Mouse (Mus musculus): ENCODE measurements around the gene Pom121l2. TPM values are rescaled to one million over a fixed set of nuclear protein-coding genes. Genes with fewer than 3 reads are reported as not detected.

The Pom121l2 gene
- polyA plus RNA-seq, 1 experiment from 2014 or later: not detected

Small RNA genes lying within 50 kb of the gene (microRNA-seq; reads per million reads assigned to microRNA genes)
- gene Gm44390: not detected

Other genes with a start within 250 kb of the Pom121l2 start
- 2.2 and 2.3 TPM in 2 replicates for gene Hist1h4j, start 246.1 kb upstream of the Pom121l2 start, polyA plus RNA-seq (2014; fragmentation: Nextera tagmentation; extraction: Ambion mirVana)
- gene Hist1h4k, start 230.7 kb upstream of the Pom121l2 start, polyA plus RNA-seq (2014; fragmentation: Nextera tagmentation; extraction: Ambion mirVana): 7.2 and 10.8 TPM in 2 replicates
- 18.2 and 18.4 TPM in 2 replicates for gene Hist1h2ak, start 227.4 kb upstream of the Pom121l2 start, polyA plus RNA-seq (2014; fragmentation: Nextera tagmentation; extraction: Ambion mirVana)
- gene Hist1h2bn, start 227.1 kb upstream of the Pom121l2 start, polyA plus RNA-seq (2014; fragmentation: Nextera tagmentation; extraction: Ambion mirVana): 3.2 and 3.7 TPM in 2 replicates
- gene Hist1h1b, start 200.6 kb upstream of the Pom121l2 start, polyA plus RNA-seq (2014; fragmentation: Nextera tagmentation; extraction: Ambion mirVana): 16.0 and 16.8 TPM in 2 replicates
- 188 and 230 TPM in 2 replicates for gene Hist1h3i, start 197.8 kb upstream of the Pom121l2 start, polyA plus RNA-seq (2014; fragmentation: Nextera tagmentation; extraction: Ambion mirVana)
- gene Hist1h2an, start 194.0 kb upstream of the Pom121l2 start, polyA plus RNA-seq (2014; fragmentation: Nextera tagmentation; extraction: Ambion mirVana): 10.1 TPM in 1 of 2 replicates, not detected in the other
- gene Hist1h2bp, start 193.7 kb upstream of the Pom121l2 start, polyA plus RNA-seq (2014; fragmentation: Nextera tagmentation; extraction: Ambion mirVana): 0.74 and 1.8 TPM in 2 replicates
- gene Hist1h2bq, start 171.0 kb upstream of the Pom121l2 start, polyA plus RNA-seq (2014; fragmentation: Nextera tagmentation; extraction: Ambion mirVana): 19.9 and 23.4 TPM in 2 replicates
- gene Hist1h2ao, start 170.7 kb upstream of the Pom121l2 start, polyA plus RNA-seq (2014; fragmentation: Nextera tagmentation; extraction: Ambion mirVana): 4.0 TPM in 1 of 2 replicates, not detected in the other
- not detected in 2 replicates for gene Hist1h4m, start 169.4 kb upstream of the Pom121l2 start, polyA plus RNA-seq (2014; fragmentation: Nextera tagmentation; extraction: Ambion mirVana)
- gene Hist1h4n, start 149.0 kb upstream of the Pom121l2 start, polyA plus RNA-seq (2014; fragmentation: Nextera tagmentation; extraction: Ambion mirVana): 20.6 and 22.9 TPM in 2 replicates
- 4,338 and 4,830 TPM in 2 replicates for gene Hist1h2ap, start 147.7 kb upstream of the Pom121l2 start, polyA plus RNA-seq (2014; fragmentation: Nextera tagmentation; extraction: Ambion mirVana)
- 22.1 and 24.2 TPM in 2 replicates for gene Hist1h2br, start 147.5 kb upstream of the Pom121l2 start, polyA plus RNA-seq (2014; fragmentation: Nextera tagmentation; extraction: Ambion mirVana)
- gene Zfp184, start 36.1 kb upstream of the Pom121l2 start, polyA plus RNA-seq (2014; fragmentation: Nextera tagmentation; extraction: Ambion mirVana): 9.8 and 13.8 TPM in 2 replicates
- gene Prss16, start 28.5 kb downstream of the Pom121l2 start, polyA plus RNA-seq (2014; fragmentation: Nextera tagmentation; extraction: Ambion mirVana): 0.46 and 1.1 TPM in 2 replicates
- 11.8 and 19.7 TPM in 2 replicates for gene Hist1h2ah, start 54.4 kb downstream of the Pom121l2 start, polyA plus RNA-seq (2014; fragmentation: Nextera tagmentation; extraction: Ambion mirVana)
- 5.2 and 7.5 TPM in 2 replicates for gene Hist1h2bk, start 54.7 kb downstream of the Pom121l2 start, polyA plus RNA-seq (2014; fragmentation: Nextera tagmentation; extraction: Ambion mirVana)
- gene Hist1h4i, start 60.2 kb downstream of the Pom121l2 start, polyA plus RNA-seq (2014; fragmentation: Nextera tagmentation; extraction: Ambion mirVana): 18.9 and 19.6 TPM in 2 replicates
- gene Hist1h2ag, start 61.8 kb downstream of the Pom121l2 start, polyA plus RNA-seq (2014; fragmentation: Nextera tagmentation; extraction: Ambion mirVana): 47.9 and 67.6 TPM in 2 replicates
- gene Hist1h2bj, start 62.0 kb downstream of the Pom121l2 start, polyA plus RNA-seq (2014; fragmentation: Nextera tagmentation; extraction: Ambion mirVana): 10.2 and 14.0 TPM in 2 replicates
- gene Vmn1r188, start 103.2 kb downstream of the Pom121l2 start, polyA plus RNA-seq (2014; fragmentation: Nextera tagmentation; extraction: Ambion mirVana): not detected in 2 replicates
- not detected in 2 replicates for gene Vmn1r189, start 124.6 kb downstream of the Pom121l2 start, polyA plus RNA-seq (2014; fragmentation: Nextera tagmentation; extraction: Ambion mirVana)
- not detected in 2 replicates for gene Vmn1r191, start 202.8 kb downstream of the Pom121l2 start, polyA plus RNA-seq (2014; fragmentation: Nextera tagmentation; extraction: Ambion mirVana)
- not detected in 2 replicates for gene Vmn1r192, start 209.9 kb downstream of the Pom121l2 start, polyA plus RNA-seq (2014; fragmentation: Nextera tagmentation; extraction: Ambion mirVana)
- not detected in 2 replicates for gene Vmn1r193, start 242.0 kb downstream of the Pom121l2 start, polyA plus RNA-seq (2014; fragmentation: Nextera tagmentation; extraction: Ambion mirVana)

Data from intestine, embryonic 14.5 days (tissue).